Mouse (Mus musculus) megakaryocyte, embryonic 14.5 days (primary cell): ENCODE measurements around the gene Palm.

Experiments used
- FLI1 ChIP-seq: IDR thresholded peaks from 2 replicates; pipeline ENCODE4 v1.6.1; 2012; ENCODE audit warnings: low read length, inconsistent platforms, mixed read lengths
- GATA1 ChIP-seq: IDR thresholded peaks from 3 replicates; pipeline ENCODE4 v1.6.1; 2012; ENCODE audit warnings: mixed read lengths, low read length, inconsistent platforms, borderline replicate concordance

GRCm38 (mm10) chr10:79755854-79756253 is 37.5 kb upstream of the Palm start:
- no peak for TF ChIP-seq GATA1
- TF ChIP-seq FLI1 = no peak
